Mouse (Mus musculus) adrenal gland (tissue): ENCODE measurements around the gene Rabl3.

Source experiments
- intact Hi-C: fragments of 180-260 bp; cut with DNase I; formaldehyde crosslinking; loops from one replicate; pipeline ENCODE4 v1.15.1; 2025

The Rabl3 gene

GRCm38 (mm10) chr16:37540776-37541175 is 1.1 kb downstream of the Rabl3 start:
- intact Hi-C loops = loop anchor here (5.0 kb wide), 1 partner anchor 112 kb away; the partner anchor contains the start of gene Ndufb4

GRCm38 (mm10) chr16:37546312-37546711 is 6.6 kb downstream of the Rabl3 start:
- intact Hi-C loops = no loop called here

GRCm38 (mm10) chr16:37550266-37550665 is 10.6 kb downstream of the Rabl3 start:
- intact Hi-C loops = no loop called here

- intact Hi-C loops = no loop called here
Observed at GRCm38 (mm10) chr16:37550981-37551380, 11.3 kb downstream of the Rabl3 start.

- intact Hi-C loops = no loop called here
Observed at GRCm38 (mm10) chr16:37552824-37553223, 13.1 kb downstream of the Rabl3 start.

- intact Hi-C loops = no loop called here
Observed at GRCm38 (mm10) chr16:37562414-37562813, 22.7 kb downstream of the Rabl3 start.

GRCm38 (mm10) chr16:37562961-37563360 is 23.3 kb downstream of the Rabl3 start:
- intact Hi-C loops = no loop called here

GRCm38 (mm10) chr16:37565117-37565516 is 25.4 kb downstream of the Rabl3 start:
- intact Hi-C loops = no loop called here

GRCm38 (mm10) chr16:37566107-37566506 is 26.4 kb downstream of the Rabl3 start:
- intact Hi-C loops = no loop called here

- intact Hi-C loops = no loop called here
Observed at GRCm38 (mm10) chr16:37567113-37568050, 27.7 kb downstream of the Rabl3 start.

- intact Hi-C loops = no loop called here
Observed at GRCm38 (mm10) chr16:37571554-37571953, 31.9 kb downstream of the Rabl3 start.

GRCm38 (mm10) chr16:37572117-37572754 is 32.6 kb downstream of the Rabl3 start:
- intact Hi-C loops = no loop called here

GRCm38 (mm10) chr16:37573061-37573460 is 33.4 kb downstream of the Rabl3 start:
- intact Hi-C loops = no loop called here

GRCm38 (mm10) chr16:37575325-37575724 is 35.6 kb downstream of the Rabl3 start:
- intact Hi-C loops = no loop called here

- intact Hi-C loops = no loop called here
Observed at GRCm38 (mm10) chr16:37579591-37579990, 39.9 kb downstream of the Rabl3 start.

- intact Hi-C loops = no loop called here
Observed at GRCm38 (mm10) chr16:37579994-37580393, 40.3 kb downstream of the Rabl3 start, which contains the start of gene Hgd. TSS of gene Hgd (plus strand) at chr16:37580153.

GRCm38 (mm10) chr16:37580651-37581050 is 41.0 kb downstream of the Rabl3 start:
- intact Hi-C loops = no loop called here

- intact Hi-C loops = no loop called here
Observed at GRCm38 (mm10) chr16:37581901-37582300, 42.2 kb downstream of the Rabl3 start.

GRCm38 (mm10) chr16:37583306-37583705 is 43.6 kb downstream of the Rabl3 start:
- intact Hi-C loops = no loop called here

GRCm38 (mm10) chr16:37583801-37584200 is 44.1 kb downstream of the Rabl3 start:
- intact Hi-C loops = no loop called here

- intact Hi-C loops = no loop called here
Observed at GRCm38 (mm10) chr16:37584218-37585035, 44.7 kb downstream of the Rabl3 start.
